Mouse (Mus musculus): ENCODE measurements around the gene Klhl5.

Klhl5 gene

GRCm38 (mm10) chr5:65199346-65200128 is 92.2 kb downstream of the Klhl5 start, which contains the start of gene Wdr19:
Gene Wdr19, plus strand, starts transcription at chr5:65199696.
- peak; percentile 100 for DNase-seq (ENCODE audit: low spot score)

GRCm38 (mm10) chr5:65204726-65205125 is 97.4 kb downstream of the Klhl5 start:
- no peak for DNase-seq (ENCODE audit: low spot score)

GRCm38 (mm10) chr5:65213321-65213720 is 106.0 kb downstream of the Klhl5 start:
- peak; percentile 31 for DNase-seq (ENCODE audit: low spot score)

All from lung, postnatal 25 days (tissue).